Mouse (Mus musculus) telencephalon, adult 2 months (tissue): ENCODE measurements at regions not wholly inside any gene's neighbourhood (a gene's known extent, or its start where the extent isn't known, plus 50 kb on each side); places are given as distances from the start of the nearest gene placed in this dataset.

Source experiments
- DNase-seq: peaks from one replicate; pipeline ENCODE4 v3.0.0-alpha.2; 2011; ENCODE audit warnings: low read depth, low spot score

DNA sequence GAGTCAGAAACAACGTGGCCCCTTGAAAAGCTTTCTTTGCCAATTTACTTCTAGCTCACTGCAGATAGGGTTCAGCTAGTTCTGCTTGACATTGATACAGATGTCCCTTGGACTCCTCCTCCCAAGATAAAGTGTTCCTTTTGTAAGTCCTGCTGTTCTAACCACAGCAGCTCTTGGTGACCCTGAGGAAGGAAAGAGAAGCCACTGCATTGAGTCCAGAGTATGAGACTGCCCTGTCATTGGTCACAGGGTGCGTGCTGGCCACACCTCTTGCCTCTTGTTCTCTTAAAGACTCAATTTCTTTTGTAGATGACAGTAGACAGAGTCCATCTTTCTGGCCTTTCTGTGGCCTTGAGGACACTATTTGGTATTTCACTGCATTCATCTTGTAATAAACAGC is 74.7 kb upstream of the Zc3h12c start:
- no peak for DNase-seq

DNA sequence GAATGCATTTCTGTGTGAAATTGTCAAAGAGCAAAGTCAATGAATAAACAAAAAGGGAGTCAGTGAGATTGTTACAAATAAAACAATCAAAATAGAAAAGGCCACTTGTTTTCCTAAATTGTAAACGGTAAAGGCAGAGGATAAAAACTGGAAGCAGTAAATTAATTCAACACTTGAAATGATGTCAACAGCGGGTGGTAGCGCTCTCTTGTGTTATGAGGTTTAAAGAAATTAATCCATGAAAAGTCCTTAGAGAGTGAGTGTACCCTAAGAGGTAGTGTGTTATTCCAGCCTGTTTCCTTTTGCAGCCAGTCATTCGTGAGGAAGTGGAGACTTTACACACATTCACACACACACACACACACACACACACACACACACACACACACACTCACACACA is 73.2 kb upstream of the Zc3h12c start:
- no peak for DNase-seq

DNA sequence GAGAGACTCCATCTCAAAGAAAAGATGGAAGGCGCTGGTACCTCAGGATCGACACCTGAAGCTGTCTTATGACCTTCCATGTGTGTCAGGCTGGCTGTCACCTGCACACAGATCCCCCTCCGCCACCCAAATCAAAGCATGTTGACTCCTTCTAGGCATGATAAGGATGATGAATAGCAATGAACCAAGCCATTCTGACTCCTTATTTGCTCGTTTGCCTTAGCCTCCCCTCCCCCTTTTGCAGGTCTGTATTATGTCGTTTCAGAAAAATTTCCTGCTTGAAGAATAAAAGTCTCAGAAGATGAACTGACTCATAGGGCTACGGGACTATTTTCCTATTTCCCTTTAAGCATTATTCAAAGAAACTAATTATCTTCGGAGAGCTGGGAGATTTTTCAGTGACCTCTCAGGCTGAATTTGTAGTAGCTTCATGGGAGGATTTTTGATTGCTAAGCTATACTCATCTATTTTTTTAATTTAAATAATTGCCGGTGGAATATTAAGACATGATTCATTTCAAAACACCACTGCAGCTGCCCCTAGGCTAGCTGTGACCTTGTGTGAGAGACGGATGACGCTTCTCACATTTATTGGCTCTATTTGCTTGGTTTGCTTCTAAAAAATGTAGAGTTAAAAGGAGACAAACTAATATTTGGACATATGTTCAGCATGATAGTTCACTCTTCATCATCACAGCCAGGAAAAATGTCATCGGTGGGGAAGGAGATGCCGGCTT is 72.4 kb upstream of the Zc3h12c start:
- DNase-seq = no peak

DNA sequence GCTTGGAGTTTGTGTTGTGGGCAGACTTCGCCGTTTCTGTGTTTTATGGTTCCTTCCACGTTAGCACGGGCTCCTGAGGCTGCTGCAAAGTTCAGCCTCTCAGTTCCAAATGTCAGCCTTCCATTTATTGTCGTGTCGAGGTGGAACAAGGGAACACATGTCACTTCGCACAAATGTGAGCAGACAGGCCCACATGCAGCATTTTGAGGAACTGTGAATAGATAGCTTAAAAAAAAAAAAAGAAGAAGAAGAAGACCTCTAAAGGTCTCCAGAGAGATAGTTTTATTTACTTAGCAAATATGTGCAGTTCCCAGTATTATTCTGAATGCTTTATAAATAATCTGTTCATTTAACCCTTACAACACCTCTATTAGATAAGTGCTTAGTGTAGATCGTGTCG is 66.4 kb upstream of the Zc3h12c start:
- no peak for DNase-seq

DNA sequence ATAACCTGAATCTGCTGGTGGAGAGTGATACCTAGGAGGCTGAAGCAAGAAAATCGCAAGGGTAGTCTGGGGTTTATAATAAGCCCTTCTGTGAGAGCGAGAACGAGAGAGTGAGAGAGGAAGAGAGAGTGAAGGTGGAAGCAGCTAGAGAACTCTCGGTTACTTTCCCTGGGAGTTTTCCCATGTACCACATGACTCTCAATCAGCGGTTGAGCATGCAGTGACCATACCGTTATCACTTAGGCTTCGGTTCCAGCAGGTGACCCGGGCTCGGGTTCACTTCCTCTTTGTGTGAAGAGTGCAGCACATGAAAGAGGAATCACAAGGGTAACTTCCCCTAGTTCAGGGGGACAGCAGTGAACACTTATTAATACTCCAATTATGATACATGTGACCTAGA is 61.2 kb upstream of the Zc3h12c start:
- no peak for DNase-seq

DNA sequence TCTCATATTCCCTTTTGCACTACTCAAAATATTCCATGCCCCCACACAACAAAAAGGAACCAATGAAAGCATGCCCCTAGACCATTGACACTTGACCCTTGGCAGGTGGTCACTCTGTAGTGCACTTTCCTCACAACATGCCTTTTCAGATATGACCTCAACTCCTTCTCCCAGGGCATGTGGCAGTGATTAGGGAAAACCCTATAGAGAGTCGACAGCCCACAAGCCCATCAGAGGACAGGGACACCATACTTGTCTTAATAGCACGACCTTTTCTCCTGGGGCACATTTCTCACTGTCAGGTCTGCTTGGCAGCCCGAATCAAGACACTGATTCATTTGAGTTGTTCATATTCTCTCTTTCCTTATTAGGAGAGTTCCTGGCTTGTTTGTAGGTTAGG is 57.3 kb upstream of the Zc3h12c start:
- DNase-seq = no peak

DNA sequence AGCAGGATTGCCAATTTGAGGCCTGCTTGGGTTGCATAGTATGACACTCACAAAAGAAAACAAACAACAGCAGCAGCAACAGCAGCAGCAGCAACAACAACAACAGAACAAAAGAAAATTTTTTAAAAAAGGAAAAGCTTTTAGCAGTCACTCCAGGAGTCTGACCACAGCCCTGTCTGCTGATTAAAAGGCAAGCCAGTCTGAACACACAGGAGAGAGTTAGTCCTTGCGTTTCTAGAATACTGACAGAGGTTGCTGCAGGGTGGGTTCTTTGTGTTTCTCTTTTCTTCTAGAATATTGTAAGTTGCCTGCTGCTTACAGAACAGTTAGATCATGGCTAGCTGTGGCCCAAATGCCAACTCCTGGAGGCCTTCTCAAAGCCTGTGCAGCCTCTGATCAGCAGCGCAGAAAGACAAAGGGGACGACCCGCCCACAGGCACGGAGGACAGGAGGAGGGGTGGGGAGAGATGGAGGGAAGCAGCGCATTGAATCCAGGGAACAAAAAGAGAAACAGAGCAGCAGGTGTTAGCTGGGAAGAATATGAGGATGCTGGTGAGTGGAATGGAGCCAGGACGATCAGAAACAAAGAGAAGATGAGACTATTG is 55.2 kb upstream of the Zc3h12c start:
- DNase-seq = peak; percentile 12
